Mouse (Mus musculus) olfactory bulb, adult 2 months (tissue): ENCODE measurements around the gene Insl6.

Experiments
- CTCF ChIP-seq: fragments of 200-500 bp; IDR thresholded peaks from 2 replicates; pipeline ENCODE4 v1.5.1; 2012; ENCODE audit warnings: low read depth, mild to moderate bottlenecking, low read length, moderate library complexity; ENCODE audit not compliant: insufficient read depth
- POLR2A ChIP-seq: fragments of 200-500 bp; IDR thresholded peaks from 2 replicates; pipeline ENCODE4 v1.6.1; 2012; ENCODE audit warnings: mild to moderate bottlenecking, low read depth, low read length, moderate library complexity; ENCODE audit not compliant: insufficient read depth

- TF ChIP-seq POLR2A (no peak), CTCF (no peak)
These were observed 1.8 kb upstream of the Insl6 start for GRCm38 (mm10) chr19:29326822-29327552.
